Comparison of ENCODE assay signal across 14 mouse cellular contexts in the genomic region with DNA sequence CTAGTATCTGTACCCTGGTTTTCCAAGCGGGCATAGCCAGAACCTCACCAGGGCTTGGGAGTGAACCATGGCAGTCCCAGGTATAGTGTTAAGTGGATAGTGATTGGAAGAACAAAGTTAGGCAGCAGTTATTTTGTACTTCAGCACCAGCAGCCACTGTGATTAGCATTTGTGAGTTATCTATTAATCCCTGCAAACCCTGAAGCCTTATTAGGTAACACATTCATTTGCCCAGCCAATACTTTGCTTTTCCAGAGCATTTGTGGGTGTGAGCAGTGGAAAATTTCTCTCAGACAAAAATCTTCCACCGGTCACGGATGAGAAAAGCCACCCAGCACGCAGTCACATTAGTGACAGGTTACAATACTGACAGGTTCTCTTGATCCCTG. TPM values are rescaled to one million over a fixed set of nuclear protein-coding genes. Genes with fewer than 3 reads are reported as not detected.
DNase-seq lines count a peak whose midpoint lies in the region; TF ChIP-seq lines count a peak whose summit lies in the region.
"Had no signal": no experiment of that assay in that cellular context is flagged by ENCODE, and none has a peak within 500 bp of the region (broad histone marks: within the 10 kb centered on the region; RNA-seq: fewer than 3 reads in every experiment).

No protein-coding gene starts in this region.

- H3K27ac ChIP-seq in layer of hippocampus, adult 2 months = peak overlapping the region; percentile 51; the same call in 1 of the 2 replicates
- H3K27ac ChIP-seq in cortical plate, adult 2 months (ENCODE audit: insufficient read depth, low read length) = peak overlapping the region; percentile 27; the same call in 1 of the 2 replicates
- H3K27ac ChIP-seq: hindbrain, embryonic 15.5 days; neural tube, embryonic 15.5 days had no signal

- H3K4me1 ChIP-seq in cortical plate, adult 2 months (ENCODE audit: control insufficient read depth, insufficient read depth, low read length) = no peaks in the 10 kb centered on the region
- H3K4me1 ChIP-seq: hindbrain, embryonic 15.5 days; neural tube, embryonic 15.5 days had no signal

- no peak overlapping the region for H3K4me3 ChIP-seq in layer of hippocampus, adult 2 months
- H3K4me3 ChIP-seq in cortical plate, adult 2 months (ENCODE audit: insufficient read depth, low read length) = no peak overlapping the region
- H3K4me3 ChIP-seq: erythroblast, embryonic 14.5 days; hindbrain, embryonic 15.5 days; neural tube, embryonic 15.5 days had no signal

- no peak for TF ChIP-seq POLR2A in cortical plate, adult 2 months (IDR thresholded peaks at IDR 0.05; ENCODE audit: extremely low read depth, insufficient read depth, low read length)

- TF ChIP-seq CTCF in layer of hippocampus, adult 2 months (conservative IDR thresholded peaks at IDR 0.05) = no peak
- TF ChIP-seq CTCF in cortical plate, adult 2 months (IDR thresholded peaks at IDR 0.05; ENCODE audit: extremely low read depth, insufficient read depth, low read length) = no peak

- DNase-seq in layer of hippocampus, adult 2 months (ENCODE audit: low spot score in 2 of 2) = no peak
- no peak for DNase-seq in layer of hippocampus, adult 8-10 months (ENCODE audit: low spot score in 2 of 2)
- peak; percentile 88 for DNase-seq in kidney, adult 11 months
- peak; percentile 26 to 53 for DNase-seq in kidney, postnatal 4 days
- DNase-seq in adrenal gland, postnatal 25 days = no peak
- no peak for DNase-seq in urinary bladder, postnatal 25 days (ENCODE audit: low spot score)
- DNase-seq in ovary, postnatal 10 days (ENCODE audit: low spot score) = no peak
- DNase-seq: midbrain, embryonic 14.5 days; right cerebral cortex, postnatal 14 days; thymus, postnatal 4 days had no signal

RNA-seq across cellular contexts. Expression of gene Ptprb, which starts 7.9 kb away (rescaled TPM):
- 10 to 100 TPM; 15.0 to 19.7 TPM for total RNA-seq in layer of hippocampus, adult 2 months (2021)
- total RNA-seq in layer of hippocampus, adult 8-10 months (2022) = 10 to 100 TPM; 17.3 to 18.3 (median 17.9) TPM
- 10.1 and 10.5 TPM in 2 replicates for polyA plus RNA-seq in cortical plate, adult 2 months (2012; rRNA removed)
- total RNA-seq in adrenal gland, postnatal 25 days (2021) = 32.8 and 42.3 TPM in 2 replicates

Comparison
In these comparisons a context has a peak if more than half of its experiments do, and no peak if none do; other contexts are left out.
1. DNase-seq: peak in kidney, adult 11 months (single experiment) and kidney, postnatal 4 days (2 of 2); none in layer of hippocampus, adult 2 months (0 of 2), layer of hippocampus, adult 8-10 months (0 of 2), adrenal gland, postnatal 25 days (single experiment), urinary bladder, postnatal 25 days (single experiment) and ovary, postnatal 10 days (single experiment).